Mouse (Mus musculus): ENCODE measurements around the gene Kmt2c.
A peak's percentile ranks its signal among the peaks of the same experiment; 100 is the strongest.

Gene Kmt2c

GRCm38 (mm10) chr5:25498346-25498820 lies at the start of gene Kmt2c:
Gene Kmt2c (minus strand): TSS chr5:25498783.
- DNase-seq (ENCODE audit: low spot score in 2 of 2): peak in 1 of 2 experiments; percentile 75

GRCm38 (mm10) chr5:25546912-25547311 lies 48.3 kb upstream of the Kmt2c start:
- no peak for DNase-seq (ENCODE audit: low spot score in 2 of 2)

DNA sequence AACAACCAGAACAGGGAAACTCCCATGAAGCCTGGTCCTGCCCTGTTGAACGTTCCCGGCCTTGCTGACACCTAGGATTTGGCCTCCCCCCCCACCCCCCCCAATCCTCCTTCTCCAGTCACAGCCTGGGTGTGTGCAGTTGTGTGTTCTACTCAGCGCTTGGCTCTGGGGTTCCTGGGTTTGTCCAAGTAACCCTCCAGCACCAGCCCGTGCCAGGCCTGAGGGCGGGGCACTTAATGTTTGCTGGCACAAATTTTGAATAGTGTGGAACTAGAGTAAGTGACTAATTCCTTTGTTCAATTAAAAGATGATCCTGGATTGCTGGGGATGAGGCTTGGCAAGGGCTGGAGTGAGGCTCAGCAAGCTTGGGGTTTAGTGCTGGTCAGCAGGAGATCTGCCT lies 46.0 kb upstream of the Kmt2c start:
- DNase-seq (ENCODE audit: low spot score in 2 of 2): no peak

GRCm38 (mm10) chr5:25544061-25544460 lies 45.5 kb upstream of the Kmt2c start:
- no peak for DNase-seq (ENCODE audit: low spot score in 2 of 2)

GRCm38 (mm10) chr5:25541661-25542060 lies 43.1 kb upstream of the Kmt2c start:
- DNase-seq (ENCODE audit: low spot score in 2 of 2): no peak

DNA sequence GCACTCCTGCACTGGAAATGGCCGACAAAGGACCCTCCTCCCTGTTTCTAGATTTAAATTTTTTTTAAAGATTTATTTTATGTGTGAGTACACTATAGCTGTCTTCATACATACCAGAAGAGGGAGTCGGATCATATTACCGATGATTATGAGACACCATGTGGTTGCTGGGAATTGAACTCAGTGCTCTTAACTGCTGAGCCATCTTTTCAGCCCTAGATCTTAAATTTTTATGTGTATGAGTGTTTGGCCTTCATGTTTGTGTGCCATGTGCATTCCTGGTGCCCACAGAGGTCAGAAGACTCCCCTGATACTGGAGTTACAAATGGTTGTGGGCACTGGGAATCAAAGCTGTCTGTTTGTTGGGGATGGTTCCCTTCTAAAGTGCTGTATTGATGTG lies 42.3 kb upstream of the Kmt2c start:
- no peak for DNase-seq (ENCODE audit: low spot score in 2 of 2)

- DNase-seq (ENCODE audit: low spot score in 2 of 2): no peak
Observed at GRCm38 (mm10) chr5:25540412-25540811, 41.8 kb upstream of the Kmt2c start.

DNA sequence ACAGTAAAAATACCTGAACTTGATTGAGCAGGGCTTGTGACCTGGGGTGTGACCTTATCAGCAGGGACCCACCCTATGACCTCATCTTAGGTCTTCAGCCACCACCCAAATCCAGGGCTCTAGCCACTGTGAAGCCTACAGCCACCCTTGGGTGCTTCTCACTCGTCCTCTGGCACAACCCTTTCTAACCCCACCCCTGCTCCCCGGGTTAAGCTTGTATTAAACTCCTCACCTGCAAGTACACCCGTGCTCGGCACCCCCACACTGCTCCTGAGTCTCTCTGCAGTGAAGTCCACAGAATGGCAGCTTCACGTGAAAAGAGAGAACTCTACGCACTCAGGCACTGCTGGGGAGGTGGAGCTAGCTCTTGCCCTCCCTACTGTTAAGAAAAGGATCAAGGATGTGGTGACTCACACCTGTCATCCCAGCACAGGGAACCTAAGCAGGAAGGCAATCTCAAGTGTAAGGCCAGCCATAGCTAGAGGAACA lies 38.4 kb upstream of the Kmt2c start:
- DNase-seq (ENCODE audit: low spot score in 2 of 2): no peak

GRCm38 (mm10) chr5:25536451-25536850 lies 37.9 kb upstream of the Kmt2c start:
- no peak for DNase-seq (ENCODE audit: low spot score in 2 of 2)

DNA sequence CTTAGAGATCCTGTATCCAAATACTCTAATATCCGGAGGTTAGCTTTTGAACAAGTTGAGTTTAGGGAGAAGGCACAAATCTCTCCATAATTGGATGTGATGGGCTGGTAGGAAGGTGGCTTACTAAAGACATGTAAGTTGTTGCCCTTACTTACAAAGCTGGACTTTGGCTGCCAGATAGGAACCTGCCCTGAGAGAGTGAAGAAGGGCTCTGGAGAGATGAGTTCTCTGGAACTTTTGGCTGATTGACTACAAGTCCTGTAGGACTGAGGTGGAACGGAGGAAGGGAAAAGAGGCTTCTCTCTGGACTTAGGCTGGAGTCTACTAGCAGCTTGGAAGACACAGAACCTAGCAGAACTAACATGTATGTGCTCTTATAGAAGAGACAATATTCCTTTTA lies 37.0 kb upstream of the Kmt2c start:
- DNase-seq (ENCODE audit: low spot score in 2 of 2): no peak

- DNase-seq (ENCODE audit: low spot score in 2 of 2): no peak
Observed at GRCm38 (mm10) chr5:25533298-25533697, 34.7 kb upstream of the Kmt2c start.

DNA sequence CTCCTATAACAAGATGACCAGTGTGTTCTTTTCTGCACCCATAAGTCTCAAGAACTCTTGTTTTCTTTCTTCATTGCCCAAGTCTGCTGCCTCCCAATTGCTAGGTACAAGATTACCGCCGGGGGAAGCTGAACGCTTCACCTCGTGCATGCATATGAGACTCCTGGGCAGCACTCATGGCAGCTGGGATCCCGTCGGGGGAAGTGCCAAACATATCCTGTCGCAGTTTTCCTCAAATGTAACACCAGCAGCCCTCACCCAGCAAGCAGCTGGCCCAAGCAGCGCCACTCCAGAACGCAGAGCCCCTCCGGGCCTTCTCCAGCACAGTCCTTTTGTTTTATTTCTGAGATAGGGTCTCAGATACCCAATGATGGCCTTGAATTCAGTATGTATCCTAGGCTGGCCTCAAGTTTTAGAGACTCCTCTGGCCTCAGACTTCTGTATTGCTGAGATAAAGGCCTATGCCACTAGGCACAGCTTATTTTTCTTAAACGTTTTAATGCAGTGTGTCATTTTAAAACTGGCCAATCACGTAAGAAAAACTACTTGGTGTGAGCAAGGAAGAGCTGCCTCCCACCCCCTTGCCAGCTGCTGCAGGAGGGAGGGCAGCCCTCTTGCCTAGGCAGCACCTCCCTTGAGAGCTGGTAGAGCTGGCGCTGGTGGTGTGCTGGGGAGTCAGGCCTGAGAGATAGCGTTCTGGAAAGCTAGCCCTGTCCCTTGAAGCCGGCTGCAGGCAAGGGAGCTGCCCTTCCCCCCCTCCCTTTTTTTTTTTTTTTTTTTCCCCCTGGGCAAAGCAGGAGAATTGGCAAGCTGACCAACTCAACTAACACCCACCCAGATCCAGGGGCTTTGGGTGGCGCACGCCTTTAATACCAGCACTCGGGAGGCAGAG lies 33.9 kb upstream of the Kmt2c start:
- peak in 1 of 2 experiments; percentile 11 for DNase-seq (ENCODE audit: low spot score in 2 of 2)

DNA sequence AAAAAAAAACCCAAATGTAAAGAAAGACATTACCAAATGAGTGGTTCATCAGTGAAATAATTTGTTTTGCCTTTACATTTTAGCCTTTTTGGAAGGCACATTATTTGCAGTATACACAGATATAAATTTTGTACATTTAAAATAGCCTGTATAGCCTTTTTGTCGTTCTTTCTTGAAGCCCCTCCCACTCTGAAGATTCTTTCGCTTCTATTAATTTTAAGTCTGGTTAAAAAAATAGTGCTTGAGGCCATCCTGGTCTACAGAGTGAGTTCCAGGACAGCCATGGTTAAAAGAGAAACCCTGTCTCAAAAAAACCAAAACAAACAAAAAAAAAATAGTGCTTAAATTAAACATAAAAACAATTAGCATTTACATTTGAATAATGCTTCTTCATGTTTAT lies 32.0 kb upstream of the Kmt2c start:
- DNase-seq (ENCODE audit: low spot score in 2 of 2): no peak

DNA sequence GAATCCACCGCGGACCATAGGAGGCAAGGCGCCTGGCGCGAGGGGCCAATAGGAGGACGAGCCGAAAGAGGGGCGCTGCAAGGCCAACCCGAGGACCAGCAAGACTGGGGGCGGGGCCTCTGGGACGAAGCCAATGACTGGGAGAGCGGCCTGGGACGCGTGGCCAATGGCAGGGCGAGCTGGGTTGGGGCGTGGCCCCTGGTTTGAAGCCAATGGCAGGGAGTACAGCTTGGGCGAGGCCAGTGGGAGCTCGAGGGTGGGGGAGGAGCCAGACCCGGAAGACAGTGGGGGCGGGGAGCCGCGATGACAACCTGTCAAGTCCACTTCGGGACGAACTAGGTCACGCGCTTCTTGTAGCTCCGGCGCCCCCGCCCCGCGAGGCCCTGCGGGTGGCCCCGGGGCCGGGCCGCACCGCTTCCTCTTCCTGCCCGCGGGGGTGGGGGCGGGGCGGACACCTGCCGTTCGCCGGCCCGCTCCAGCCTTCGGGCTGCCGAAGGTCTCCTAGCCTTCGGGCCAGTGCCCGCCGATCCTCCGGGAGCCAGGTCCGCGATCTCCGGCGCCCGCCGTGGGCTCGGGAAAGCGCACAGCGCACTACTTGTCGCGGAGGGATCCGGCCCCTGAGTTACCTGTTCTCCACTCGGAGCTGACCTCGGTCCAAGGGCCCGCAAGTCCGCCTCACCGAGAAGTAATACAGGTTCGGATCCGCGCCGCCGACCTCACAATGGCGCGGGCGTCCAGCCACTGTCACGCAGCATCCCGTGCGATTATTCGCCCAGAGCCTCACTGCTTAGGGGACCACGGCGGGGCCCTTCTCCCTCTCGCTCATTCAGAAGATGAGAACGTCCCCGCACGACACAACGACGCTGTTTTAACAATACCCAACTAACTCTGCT lies 31.2 kb upstream of the Kmt2c start:
- DNase-seq (ENCODE audit: low spot score in 2 of 2): peak; percentile 100

DNA sequence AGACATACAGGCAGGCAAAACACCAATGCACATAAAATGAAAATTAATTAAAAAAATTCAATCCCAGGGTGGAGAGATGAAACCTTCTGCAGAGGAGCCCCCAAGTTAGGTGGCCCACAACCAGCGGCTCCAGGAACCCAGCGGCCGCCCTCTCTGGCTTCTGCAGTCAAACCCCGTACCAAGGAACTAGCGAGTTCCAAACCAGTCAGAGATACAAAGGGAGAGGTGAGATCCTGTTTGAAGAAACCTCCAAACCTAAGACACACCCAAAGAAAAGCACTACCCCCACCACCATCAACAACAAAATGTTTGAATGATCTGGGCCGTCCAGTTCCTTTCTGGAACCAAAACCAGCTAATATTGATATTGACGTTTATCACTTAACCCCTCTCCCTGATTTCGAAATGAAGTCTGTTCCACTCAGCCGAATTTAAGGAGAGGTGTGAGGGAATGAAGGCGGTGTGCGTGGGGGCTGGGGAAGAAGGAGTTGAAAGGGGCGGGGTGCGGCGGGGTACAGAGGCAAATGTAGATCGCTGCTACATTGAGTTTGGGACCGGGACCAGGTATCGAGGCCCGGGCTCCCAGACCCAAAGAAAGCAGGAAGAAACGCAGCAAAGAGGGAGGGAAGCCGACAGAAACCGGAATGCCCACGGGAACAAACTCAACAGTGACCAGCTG lies 30.4 kb upstream of the Kmt2c start:
- DNase-seq (ENCODE audit: low spot score in 2 of 2): peak in 1 of 2 experiments; percentile 6

GRCm38 (mm10) chr5:25527971-25528370 lies 29.4 kb upstream of the Kmt2c start:
- DNase-seq (ENCODE audit: low spot score in 2 of 2): no peak

DNA sequence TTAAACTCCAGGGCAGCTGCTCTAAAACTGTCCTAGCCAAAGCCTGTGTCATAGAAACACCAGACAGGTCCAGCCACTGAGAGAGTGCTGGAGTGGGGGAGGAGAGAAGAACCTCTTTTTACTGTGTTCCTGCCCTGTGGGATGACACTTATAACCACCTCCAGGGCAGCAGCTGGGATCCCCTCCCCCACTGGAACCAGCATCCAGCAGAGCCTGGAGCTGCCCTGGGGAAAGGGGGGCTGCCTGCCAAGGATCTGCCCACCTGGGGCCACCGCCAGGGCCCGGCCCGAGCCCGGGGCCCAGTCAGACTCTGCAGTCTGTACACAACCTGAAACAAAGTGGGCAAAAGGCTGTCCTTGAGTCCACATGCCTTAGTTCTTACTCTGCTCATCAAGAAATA lies 28.3 kb upstream of the Kmt2c start:
- DNase-seq (ENCODE audit: low spot score in 2 of 2): no peak

DNA sequence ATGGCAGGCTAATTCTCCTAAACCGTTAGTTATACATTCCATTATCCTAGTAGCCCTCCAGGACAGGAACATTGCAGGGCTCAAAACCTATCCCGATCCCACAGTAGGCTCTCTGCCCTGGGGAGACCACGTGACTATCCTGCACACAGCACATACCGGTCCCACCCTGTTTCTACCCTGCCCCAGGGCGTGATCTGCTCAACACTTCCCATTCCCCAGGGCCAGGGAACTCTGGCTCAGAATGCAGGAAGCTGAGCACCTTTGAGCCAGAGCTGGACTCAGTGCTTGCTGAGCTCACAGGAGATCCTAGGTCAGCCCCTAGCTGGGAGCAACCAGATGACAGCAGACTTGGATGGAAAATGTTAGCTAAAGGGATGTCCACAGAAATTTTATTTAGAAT lies 27.5 kb upstream of the Kmt2c start:
- no peak for DNase-seq (ENCODE audit: low spot score in 2 of 2)

GRCm38 (mm10) chr5:25521461-25521860 lies 22.9 kb upstream of the Kmt2c start:
- no peak for DNase-seq (ENCODE audit: low spot score in 2 of 2)

GRCm38 (mm10) chr5:25519820-25520219 lies 21.2 kb upstream of the Kmt2c start:
- DNase-seq (ENCODE audit: low spot score in 2 of 2): no peak

DNA sequence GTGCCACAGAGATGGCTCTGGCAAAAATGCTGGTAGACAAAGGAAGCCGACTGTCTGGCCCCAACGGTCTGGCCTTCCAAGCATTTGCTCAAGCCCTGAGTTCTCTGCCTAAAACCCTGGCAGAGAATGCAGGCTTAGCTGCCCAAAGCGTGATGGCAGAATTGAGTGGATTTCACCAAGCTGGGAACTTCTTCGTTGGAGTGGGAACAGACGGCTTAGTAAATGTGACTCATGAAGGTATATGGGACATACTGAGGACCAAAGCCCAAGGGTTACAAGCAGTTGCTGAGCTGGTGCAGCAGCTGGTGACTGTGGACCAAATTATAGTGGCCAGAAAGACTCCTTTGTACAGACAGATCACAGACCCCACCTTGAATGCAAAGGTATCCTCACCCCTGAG lies 19.0 kb upstream of the Kmt2c start:
- DNase-seq (ENCODE audit: low spot score in 2 of 2): no peak
